Mouse (Mus musculus): ENCODE measurements at regions not wholly inside any gene's neighbourhood (a gene's known extent, or its start where the extent isn't known, plus 50 kb on each side); places are given as distances from the start of the nearest gene placed in this dataset.

DNA sequence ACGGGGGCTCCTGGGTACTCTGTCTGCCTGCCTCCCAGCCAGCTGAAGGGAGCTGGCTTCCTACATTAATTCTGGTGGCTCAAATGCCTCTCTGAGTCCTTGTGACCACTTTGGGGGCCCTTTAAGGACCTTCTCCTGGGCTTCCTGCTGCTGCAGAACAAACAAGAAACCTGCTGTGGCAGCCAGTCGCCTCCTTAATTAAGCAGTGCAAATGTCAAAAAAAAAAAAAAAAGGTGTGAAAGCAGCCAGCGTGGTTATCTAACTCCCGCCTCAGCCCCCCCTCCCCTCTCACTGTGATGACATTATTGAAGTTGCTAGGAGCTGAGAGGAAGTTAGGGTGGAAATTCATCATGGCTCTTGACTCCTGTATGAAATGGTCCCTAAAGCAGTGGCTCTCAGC lies 189.3 kb downstream of the Vrk1 start:
- Histone ChIP-seq H3K9me3 (no peaks in the 10 kb centered on the region), H3K4me3 (replicated peaks) (no peak overlapping the region), H3K4me2 (replicated peaks) (no peak overlapping the region), H3K4me1 (replicated peaks) (peaks cover 38% of the 10 kb centered on the region), H3K9ac (replicated peaks) (no peak overlapping the region), H3K27me3 (no peaks in the 10 kb centered on the region), H3K27ac (no peak overlapping the region), H3K36me3 (no peaks in the 10 kb centered on the region)
- ATAC-seq: no peak
- WGBS: 10% methylated on average over 4 of the region's 4 CpGs

DNA sequence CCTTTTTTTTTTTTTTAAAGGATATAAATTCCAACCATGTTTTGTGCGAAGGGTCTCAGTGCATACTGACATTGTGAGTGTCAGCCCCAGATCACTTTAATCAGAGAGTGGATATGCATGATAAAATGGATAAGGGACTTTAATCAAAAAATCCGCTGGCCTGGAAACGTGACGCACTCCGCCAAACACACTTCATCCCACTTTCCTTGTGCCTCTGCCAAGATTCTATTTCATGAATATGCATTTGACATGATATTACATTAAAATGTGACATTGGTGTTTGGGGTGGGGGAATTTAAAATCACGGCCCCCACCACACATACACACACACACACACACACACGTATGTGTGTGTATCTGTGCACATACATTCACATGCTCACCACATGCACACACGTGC lies 193.5 kb downstream of the Vrk1 start:
- no peaks in the 10 kb centered on the region for H3K36me3 ChIP-seq
- ATAC-seq: no peak
- H3K27ac ChIP-seq: peak overlapping the region; percentile 53; the same call in 1 of the 2 replicates

DNA sequence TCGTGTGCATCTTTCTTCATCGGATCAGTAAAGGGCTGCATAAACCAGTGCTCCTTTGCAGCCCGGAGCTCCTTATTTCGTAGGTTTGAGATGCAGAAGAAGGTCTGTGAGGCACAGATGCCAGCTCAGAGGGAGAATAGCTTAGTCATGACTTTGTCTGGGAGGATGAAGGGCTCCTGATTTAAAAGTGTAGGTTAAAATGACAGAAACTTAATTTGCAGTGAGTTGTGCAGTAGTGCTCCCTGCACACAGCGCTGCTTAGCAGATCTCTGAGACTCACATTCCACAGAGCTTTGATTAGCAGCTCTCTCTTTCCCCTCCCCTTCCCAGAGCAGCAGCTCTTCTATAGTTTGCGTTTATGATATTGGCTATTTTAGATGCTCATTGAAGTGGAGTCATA lies 200.9 kb downstream of the Vrk1 start:
- 83% methylated on average over 6 of the region's 6 CpGs for WGBS
- Histone ChIP-seq H3K27me3 (no peaks in the 10 kb centered on the region), H3K36me3 (no peaks in the 10 kb centered on the region), H3K9ac (replicated peaks) (no peak overlapping the region), H3K4me2 (replicated peaks) (no peak overlapping the region), H3K27ac (no peak overlapping the region), H3K4me3 (replicated peaks) (no peak overlapping the region), H3K9me3 (no peaks in the 10 kb centered on the region), H3K4me1 (replicated peaks) (no peaks in the 10 kb centered on the region)
- no peak for ATAC-seq

More for the DNA sequence above, 193.5 kb downstream of the Vrk1 start:
- no peak overlapping the region for H3K4me3 ChIP-seq (replicated peaks)
- 68% methylated on average over 8 of the region's 8 CpGs for WGBS
- no peaks in the 10 kb centered on the region for H3K27me3 ChIP-seq
- no peaks in the 10 kb centered on the region for H3K9me3 ChIP-seq
- H3K4me1 ChIP-seq (replicated peaks): peaks cover 19% of the 10 kb centered on the region
- H3K9ac ChIP-seq (replicated peaks): no peak overlapping the region
- H3K4me2 ChIP-seq (replicated peaks): no peak overlapping the region

- Histone ChIP-seq H3K4me2 (replicated peaks) (no peak overlapping the region), H3K4me3 (replicated peaks) (no peak overlapping the region), H3K27ac (no peak overlapping the region), H3K27me3 (no peaks in the 10 kb centered on the region), H3K4me1 (replicated peaks) (no peaks in the 10 kb centered on the region), H3K36me3 (no peaks in the 10 kb centered on the region), H3K9me3 (no peaks in the 10 kb centered on the region), H3K9ac (replicated peaks) (no peak overlapping the region)
- 83% methylated on average over 8 of the region's 8 CpGs for WGBS
- ATAC-seq: no peak
Observed at GRCm38 (mm10) chr12:106211488-106211887, 201.5 kb downstream of the Vrk1 start.

- no peak overlapping the region for H3K9ac ChIP-seq (replicated peaks)
- WGBS: 71% methylated on average over 5 of the region's 5 CpGs
- no peaks in the 10 kb centered on the region for H3K9me3 ChIP-seq
- no peak overlapping the region for H3K27ac ChIP-seq
- H3K27me3 ChIP-seq: no peaks in the 10 kb centered on the region
- H3K36me3 ChIP-seq: no peaks in the 10 kb centered on the region
- no peak for ATAC-seq
- H3K4me1 ChIP-seq (replicated peaks): no peaks in the 10 kb centered on the region
- H3K4me2 ChIP-seq (replicated peaks): no peak overlapping the region
- no peak overlapping the region for H3K4me3 ChIP-seq (replicated peaks)
Observed at GRCm38 (mm10) chr12:106212397-106212796, 202.4 kb downstream of the Vrk1 start.

DNA sequence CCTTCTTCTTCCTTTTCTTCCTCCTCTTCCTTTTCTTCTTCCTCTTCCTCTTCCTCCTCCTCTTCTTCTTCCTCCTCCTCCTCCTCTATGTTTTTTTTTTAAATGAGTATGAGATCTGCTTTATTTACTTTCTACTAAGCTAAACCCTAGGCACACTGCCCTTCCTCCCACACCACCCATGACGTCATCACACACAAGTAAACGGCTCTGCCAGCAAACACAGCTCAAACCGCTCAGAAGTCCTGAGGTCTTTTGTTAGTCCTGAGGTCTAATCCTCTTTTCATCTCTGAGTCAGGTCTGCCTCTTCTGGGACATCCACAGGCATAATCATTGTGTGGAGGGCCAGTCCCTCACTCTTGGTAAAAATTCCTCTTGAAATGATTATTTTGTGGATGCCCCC lies 210.0 kb downstream of the Vrk1 start:
- H3K4me1 ChIP-seq (replicated peaks): peaks cover 15% of the 10 kb centered on the region
- no peaks in the 10 kb centered on the region for H3K36me3 ChIP-seq
- WGBS: 11% methylated on average over 3 of the region's 3 CpGs
- H3K9ac ChIP-seq (replicated peaks): no peak overlapping the region
- no peak overlapping the region for H3K4me2 ChIP-seq (replicated peaks)
- H3K27ac ChIP-seq: no peak overlapping the region
- H3K4me3 ChIP-seq (replicated peaks): no peak overlapping the region
- no peak for ATAC-seq
- 0 out of 2 replicates have a peak, but pooled peaks cover 3% of the 10 kb centered on the region for H3K9me3 ChIP-seq
- peaks cover 6% of the 10 kb centered on the region; the same call in 1 of the 2 replicates for H3K27me3 ChIP-seq

GRCm38 (mm10) chr12:106226276-106226675 lies 216.2 kb downstream of the Vrk1 start:
- Histone ChIP-seq H3K9ac (replicated peaks) (no peak overlapping the region), H3K4me1 (replicated peaks) (peaks cover 31% of the 10 kb centered on the region), H3K4me3 (replicated peaks) (no peak overlapping the region), H3K9me3 (no peaks in the 10 kb centered on the region), H3K27me3 (peaks cover 7% of the 10 kb centered on the region; the same call in 1 of the 2 replicates), H3K4me2 (replicated peaks) (no peak overlapping the region), H3K36me3 (no peaks in the 10 kb centered on the region), H3K27ac (no peak overlapping the region)
- peak; percentile 43 for ATAC-seq
- 20% methylated on average over 7 of the region's 7 CpGs for WGBS

DNA sequence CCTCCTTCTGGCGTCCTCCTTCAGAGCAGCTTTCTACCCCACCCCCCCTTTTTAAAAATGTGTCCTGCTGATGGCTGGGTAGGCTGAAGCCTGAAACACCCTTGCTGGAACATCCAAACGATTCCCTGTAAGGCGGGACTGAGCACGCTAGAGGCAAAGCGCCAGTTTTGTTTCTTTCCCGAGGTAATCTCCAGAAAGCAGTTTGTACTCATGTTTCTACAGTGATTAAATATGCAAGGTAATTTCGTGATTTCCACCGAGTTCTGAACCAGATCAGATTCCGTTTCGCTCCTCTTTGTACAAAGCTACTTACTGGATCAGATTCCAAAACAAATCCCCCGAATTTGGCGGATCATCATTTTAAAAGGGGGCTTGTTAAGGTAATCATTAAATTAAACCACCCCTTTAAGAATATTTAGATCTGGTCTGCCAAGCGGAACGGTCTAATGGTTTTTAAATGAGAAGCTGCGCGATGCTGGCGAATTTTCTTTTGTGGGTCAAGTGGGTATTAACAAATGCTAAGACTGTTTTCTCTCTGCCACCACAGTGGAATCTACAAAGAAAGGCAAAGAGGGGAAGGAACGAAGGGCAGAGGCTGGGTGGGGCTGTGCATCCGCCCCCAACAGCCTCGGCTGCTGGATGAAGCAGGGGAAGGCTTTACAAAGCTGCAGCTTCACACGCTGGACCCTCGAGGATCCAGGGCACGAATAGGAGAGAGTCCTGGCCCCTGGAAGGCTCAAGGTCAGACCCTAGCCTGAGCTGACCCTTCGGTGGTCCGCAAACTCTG lies 216.9 kb downstream of the Vrk1 start:
- no peaks in the 10 kb centered on the region for H3K9me3 ChIP-seq
- peak; percentile 29; the same call in 1 of the 2 replicates for ATAC-seq
- H3K4me2 ChIP-seq (replicated peaks): peak overlapping the region; percentile 46
- H3K27me3 ChIP-seq: 0 out of 2 replicates have a peak, but pooled peaks cover 7% of the 10 kb centered on the region
- peak overlapping the region; percentile 61 for H3K27ac ChIP-seq
- peak overlapping the region; percentile 40; the same call in 1 of the 2 replicates for H3K9ac ChIP-seq (replicated peaks)
- no peak overlapping the region; the same call in 1 of the 2 replicates for H3K4me3 ChIP-seq (replicated peaks)
- no peaks in the 10 kb centered on the region for H3K36me3 ChIP-seq
- 9% methylated on average over 25 of the region's 25 CpGs for WGBS
- H3K4me1 ChIP-seq (replicated peaks): peaks cover 34% of the 10 kb centered on the region

DNA sequence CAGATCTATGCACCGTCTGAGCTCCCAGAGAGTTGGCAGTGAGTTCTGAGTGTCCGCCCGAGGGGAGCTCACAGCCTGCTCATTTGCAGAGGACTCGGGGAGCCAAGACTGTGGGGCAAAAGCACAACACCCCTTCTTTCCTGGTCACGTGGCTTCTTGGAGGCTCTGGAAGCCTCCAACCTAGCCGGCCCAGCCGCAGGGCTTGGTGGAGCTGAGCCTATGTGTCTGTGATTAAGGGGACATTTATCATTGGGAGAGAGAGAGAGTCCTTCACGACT lies 217.5 kb downstream of the Vrk1 start:
- Histone ChIP-seq H3K9ac (replicated peaks) (peak overlapping the region; percentile 40; the same call in 1 of the 2 replicates), H3K4me1 (replicated peaks) (peaks cover 34% of the 10 kb centered on the region), H3K27ac (peak overlapping the region; percentile 61), H3K4me3 (replicated peaks) (no peak overlapping the region), H3K36me3 (no peaks in the 10 kb centered on the region), H3K27me3 (0 out of 2 replicates have a peak, but pooled peaks cover 7% of the 10 kb centered on the region), H3K4me2 (replicated peaks) (peak overlapping the region; percentile 46), H3K9me3 (no peaks in the 10 kb centered on the region)
- no peak for ATAC-seq
- WGBS: 25% methylated on average over 8 of the region's 8 CpGs

DNA sequence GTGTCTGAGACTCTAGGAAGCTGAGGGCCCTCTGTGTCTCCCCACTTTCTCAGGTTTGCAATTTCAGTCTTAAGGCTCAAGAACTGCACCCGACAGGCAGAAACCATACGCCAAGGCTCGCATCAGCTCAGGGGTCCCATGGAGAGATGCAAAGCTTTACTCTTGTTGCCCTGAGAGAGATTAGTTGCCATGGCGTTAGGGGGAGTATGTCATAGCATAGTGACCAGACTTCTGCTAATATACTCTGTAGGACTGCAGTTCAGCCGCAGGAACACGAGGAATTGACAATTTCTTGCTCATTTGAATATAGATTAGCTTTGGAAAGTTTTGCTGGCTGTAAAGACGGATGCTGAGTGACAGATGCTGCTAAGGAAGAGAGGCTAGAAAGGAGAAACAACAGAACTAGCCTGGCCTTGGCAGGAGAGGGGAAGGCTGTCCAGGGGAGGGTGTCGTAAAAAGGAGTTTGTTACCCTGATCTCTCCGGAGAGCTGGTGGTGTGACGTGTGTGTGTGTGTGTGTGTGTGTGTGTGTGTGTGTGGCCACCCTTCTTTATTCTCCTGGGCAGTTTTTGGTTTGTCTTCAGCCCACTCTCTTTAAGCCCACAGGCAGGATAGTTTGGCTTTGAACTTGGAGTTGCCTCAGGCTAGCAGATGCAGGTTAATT lies 235.3 kb downstream of the Vrk1 start:
- Histone ChIP-seq H3K27me3 (0 out of 2 replicates have a peak, but pooled peaks cover 4% of the 10 kb centered on the region), H3K4me3 (replicated peaks) (no peak overlapping the region), H3K9me3 (no peaks in the 10 kb centered on the region), H3K4me1 (replicated peaks) (peaks cover 26% of the 10 kb centered on the region), H3K36me3 (no peaks in the 10 kb centered on the region), H3K9ac (replicated peaks) (no peak overlapping the region), H3K4me2 (replicated peaks) (no peak overlapping the region), H3K27ac (no peak overlapping the region; the same call in 1 of the 2 replicates)
- WGBS: 13% methylated on average over 10 of the region's 10 CpGs
- 0 out of 2 replicates have a peak, but pooled peaks have one; percentile 66 for ATAC-seq

DNA sequence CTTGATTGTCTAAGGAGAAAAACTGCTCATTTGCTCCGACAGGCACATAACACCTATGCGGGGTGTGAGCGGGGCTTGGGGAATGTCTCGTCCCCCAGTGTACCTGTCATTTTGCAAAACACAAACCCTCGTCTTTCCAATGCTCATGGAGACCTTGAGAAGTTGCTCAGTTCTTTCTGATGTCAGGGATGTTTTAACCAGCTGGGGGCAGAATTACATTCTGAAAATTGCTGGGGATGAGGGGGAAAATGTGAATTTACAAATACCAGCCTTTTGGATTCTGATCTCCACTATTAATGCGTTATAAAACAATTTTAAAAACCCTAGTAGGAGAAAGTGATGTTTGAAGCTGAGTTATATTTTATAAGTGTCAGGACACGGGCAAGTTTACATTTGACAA lies 263.6 kb downstream of the Vrk1 start:
- Histone ChIP-seq H3K27ac (no peak overlapping the region), H3K9ac (replicated peaks) (no peak overlapping the region), H3K9me3 (no peaks in the 10 kb centered on the region), H3K4me1 (replicated peaks) (no peaks in the 10 kb centered on the region), H3K4me3 (replicated peaks) (no peak overlapping the region), H3K27me3 (no peaks in the 10 kb centered on the region), H3K36me3 (no peaks in the 10 kb centered on the region), H3K4me2 (replicated peaks) (no peak overlapping the region)
- ATAC-seq: no peak
- 81% methylated on average over 7 of the region's 7 CpGs for WGBS

DNA sequence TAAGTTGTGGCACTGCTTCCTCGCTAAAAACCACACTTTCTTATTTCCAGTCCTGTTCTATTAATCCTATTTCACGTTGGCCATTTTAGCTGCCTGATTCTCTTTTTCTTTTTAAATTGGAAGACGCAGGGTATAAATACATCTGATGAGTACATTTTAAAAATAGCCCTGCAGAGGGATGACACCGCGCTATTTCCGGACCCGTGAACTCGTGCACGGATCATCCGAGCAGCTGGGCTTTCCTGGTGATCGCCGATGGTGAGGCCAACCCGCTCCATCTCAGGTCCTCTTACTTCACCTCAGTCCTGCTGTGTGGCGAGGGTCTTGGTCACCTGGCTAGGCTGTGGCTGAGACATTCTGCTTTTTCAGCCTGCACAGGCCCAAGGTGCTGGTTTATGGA lies 267.9 kb downstream of the Vrk1 start:
- no peaks in the 10 kb centered on the region for H3K27me3 ChIP-seq
- H3K4me3 ChIP-seq (replicated peaks): no peak overlapping the region
- no peak overlapping the region for H3K9ac ChIP-seq (replicated peaks)
- no peaks in the 10 kb centered on the region for H3K36me3 ChIP-seq
- ATAC-seq: no peak
- no peaks in the 10 kb centered on the region for H3K9me3 ChIP-seq
- H3K4me1 ChIP-seq (replicated peaks): no peaks in the 10 kb centered on the region
- no peak overlapping the region for H3K4me2 ChIP-seq (replicated peaks)
- 90% methylated on average over 14 of the region's 14 CpGs for WGBS
- no peak overlapping the region for H3K27ac ChIP-seq
